Mouse (Mus musculus): ENCODE data around the gene Chtop. TPM values are rescaled to one million over a fixed set of nuclear protein-coding genes. Genes with fewer than 3 reads are reported as not detected.

Gene Chtop
- polyA plus RNA-seq, 1 experiment from 2014 or later, result 73.9 TPM

Other genes starting within 250 kb of the Chtop start
- 4.1 and 4.4 TPM in 2 replicates for gene Dennd4b, start 244.3 kb downstream of the Chtop start, polyA plus RNA-seq (2014; fragmentation: Nextera tagmentation; extraction: Ambion mirVana)
- 8.4 and 14.3 TPM in 2 replicates for gene Gatad2b, start 216.3 kb downstream of the Chtop start, polyA plus RNA-seq (2014; fragmentation: Nextera tagmentation; extraction: Ambion mirVana)
- gene Slc27a3, start 119.6 kb downstream of the Chtop start, polyA plus RNA-seq (2014; fragmentation: Nextera tagmentation; extraction: Ambion mirVana), result 5.7 and 6.2 TPM in 2 replicates
- 25.3 and 26.9 TPM in 2 replicates for gene Ints3, start 75.9 kb downstream of the Chtop start, polyA plus RNA-seq (2014; fragmentation: Nextera tagmentation; extraction: Ambion mirVana)
- 5.3 and 8.1 TPM in 2 replicates for gene Npr1, start 43.6 kb downstream of the Chtop start, polyA plus RNA-seq (2014; fragmentation: Nextera tagmentation; extraction: Ambion mirVana)
- gene Ilf2, start 33.4 kb downstream of the Chtop start, polyA plus RNA-seq (2014; fragmentation: Nextera tagmentation; extraction: Ambion mirVana), result 148 and 151 TPM in 2 replicates
- gene Snapin, start 18.5 kb downstream of the Chtop start, polyA plus RNA-seq (2014; fragmentation: Nextera tagmentation; extraction: Ambion mirVana), result 76.0 TPM in 2 replicates
- gene S100a1, start 4.9 kb upstream of the Chtop start, polyA plus RNA-seq (2014; fragmentation: Nextera tagmentation; extraction: Ambion mirVana), result 137 and 138 TPM in 2 replicates
- 59.7 and 65.4 TPM in 2 replicates for gene S100a13, start 4.9 kb upstream of the Chtop start, polyA plus RNA-seq (2014; fragmentation: Nextera tagmentation; extraction: Ambion mirVana)
- not detected in 2 replicates for gene S100a14, start 17.4 kb upstream of the Chtop start, polyA plus RNA-seq (2014; fragmentation: Nextera tagmentation; extraction: Ambion mirVana)
- gene S100a16, start 27.8 kb upstream of the Chtop start, polyA plus RNA-seq (2014; fragmentation: Nextera tagmentation; extraction: Ambion mirVana), result 26.9 and 28.4 TPM in 2 replicates
- 0.24 TPM in 1 of 2 replicates, not detected in the other for gene S100a3, start 51.1 kb upstream of the Chtop start, polyA plus RNA-seq (2014; fragmentation: Nextera tagmentation; extraction: Ambion mirVana)
- not detected in 2 replicates for gene S100a2, start 80.7 kb upstream of the Chtop start, polyA plus RNA-seq (2014; fragmentation: Nextera tagmentation; extraction: Ambion mirVana)
- not detected in 2 replicates for gene Gm42674, start 92.4 kb upstream of the Chtop start, polyA plus RNA-seq (2014; fragmentation: Nextera tagmentation; extraction: Ambion mirVana)
- 3.4 and 3.5 TPM in 2 replicates for gene S100a4, start 94.3 kb upstream of the Chtop start, polyA plus RNA-seq (2014; fragmentation: Nextera tagmentation; extraction: Ambion mirVana)
- not detected in 2 replicates for gene S100a5, start 99.0 kb upstream of the Chtop start, polyA plus RNA-seq (2014; fragmentation: Nextera tagmentation; extraction: Ambion mirVana)
- gene S100a6, start 103.4 kb upstream of the Chtop start, polyA plus RNA-seq (2014; fragmentation: Nextera tagmentation; extraction: Ambion mirVana), result 43.6 and 44.5 TPM in 2 replicates
- not detected in 2 replicates for gene S100a7a, start 144.5 kb upstream of the Chtop start, polyA plus RNA-seq (2014; fragmentation: Nextera tagmentation; extraction: Ambion mirVana)
- 1.9 and 5.2 TPM in 2 replicates for gene S100a8, start 159.5 kb upstream of the Chtop start, polyA plus RNA-seq (2014; fragmentation: Nextera tagmentation; extraction: Ambion mirVana)
- 1.3 and 6.2 TPM in 2 replicates for gene S100a9, start 186.2 kb upstream of the Chtop start, polyA plus RNA-seq (2014; fragmentation: Nextera tagmentation; extraction: Ambion mirVana)
- not detected in 2 replicates for gene Pglyrp4, start 217.4 kb upstream of the Chtop start, polyA plus RNA-seq (2014; fragmentation: Nextera tagmentation; extraction: Ambion mirVana)